Mouse (Mus musculus): ENCODE data around the gene Mstn. TPM values are rescaled to one million over a fixed set of nuclear protein-coding genes. Genes with fewer than 3 reads are reported as not detected.

Mstn gene
- polyA plus RNA-seq (2016; fragmentation: Nextera tagmentation; extraction: Ambion mirVana), result 0.22 and 0.32 TPM in 2 replicates

GRCm38 (mm10) chr1:53061340-53061739 lies at the start of gene Mstn:
Gene Mstn, plus strand, starts transcription at chr1:53061640.
- Histone ChIP-seq H3K9ac (no peak within 1 kb of the TSS), H3K4me3 (replicated peaks) (no peak within 1 kb of the TSS), H3K4me1 (peaks cover 5% of the 10 kb centered on the region; the same call in 1 of the 2 replicates), H3K27me3 (no peaks in the 10 kb centered on the region), H3K36me3 (replicated peaks) (no peaks in the 10 kb centered on the region), H3K27ac (no peak within 1 kb of the TSS), H3K4me2 (no peak within 1 kb of the TSS), H3K9me3 (no peaks in the 10 kb centered on the region)
- no peak for ATAC-seq (ENCODE audit: low FRiP score)
- 69% methylated on average over 6 of the region's 6 CpGs for WGBS

- Histone ChIP-seq H3K36me3 (replicated peaks) (no peaks in the 10 kb centered on the region), H3K4me1 (0 out of 2 replicates have a peak, but pooled peaks cover 5% of the 10 kb centered on the region), H3K4me2 (no peak overlapping the region), H3K4me3 (replicated peaks) (no peak overlapping the region), H3K9ac (no peak overlapping the region), H3K9me3 (no peaks in the 10 kb centered on the region), H3K27ac (no peak overlapping the region), H3K27me3 (no peaks in the 10 kb centered on the region)
- WGBS, result 91% methylated on average over 6 of the region's 6 CpGs
- no peak for ATAC-seq (ENCODE audit: low FRiP score)
These were observed 46.7 kb upstream of the Mstn start for GRCm38 (mm10) chr1:53014716-53015115.

GRCm38 (mm10) chr1:53015606-53016005 lies 45.8 kb upstream of the Mstn start:
- no peak overlapping the region for H3K4me2 ChIP-seq
- no peaks in the 10 kb centered on the region for H3K9me3 ChIP-seq
- no peak overlapping the region for H3K27ac ChIP-seq
- H3K9ac ChIP-seq, result no peak overlapping the region
- H3K27me3 ChIP-seq, result no peaks in the 10 kb centered on the region
- 0 out of 2 replicates have a peak, but pooled peaks cover 5% of the 10 kb centered on the region for H3K4me1 ChIP-seq
- no peak overlapping the region for H3K4me3 ChIP-seq (replicated peaks)
- no peak for ATAC-seq (ENCODE audit: low FRiP score)
- WGBS, result 46% methylated on average over 5 of the region's 5 CpGs
- no peaks in the 10 kb centered on the region for H3K36me3 ChIP-seq (replicated peaks)

- H3K36me3 ChIP-seq (replicated peaks), result no peaks in the 10 kb centered on the region
- no peaks in the 10 kb centered on the region for H3K9me3 ChIP-seq
- no peak for ATAC-seq (ENCODE audit: low FRiP score)
- H3K27ac ChIP-seq, result no peak overlapping the region
- no peaks in the 10 kb centered on the region for H3K27me3 ChIP-seq
- no peak overlapping the region for H3K4me2 ChIP-seq
- 78% methylated on average over 3 of the region's 3 CpGs for WGBS
- H3K9ac ChIP-seq, result no peak overlapping the region
- H3K4me3 ChIP-seq (replicated peaks), result no peak overlapping the region
- H3K4me1 ChIP-seq, result 0 out of 2 replicates have a peak, but pooled peaks cover 5% of the 10 kb centered on the region
These were observed 42.5 kb upstream of the Mstn start for GRCm38 (mm10) chr1:53018746-53019505.

GRCm38 (mm10) chr1:53020079-53020478 lies 41.4 kb upstream of the Mstn start, which contains the start of gene 1700019D03Rik:
Gene 1700019D03Rik, minus strand, starts transcription at chr1:53020179.
- Histone ChIP-seq H3K27ac (no peak within 1 kb of the TSS), H3K4me1 (0 out of 2 replicates have a peak, but pooled peaks cover 5% of the 10 kb centered on the region), H3K4me3 (replicated peaks) (no peak within 1 kb of the TSS), H3K4me2 (no peak within 1 kb of the TSS), H3K9ac (no peak within 1 kb of the TSS), H3K27me3 (no peaks in the 10 kb centered on the region), H3K9me3 (no peaks in the 10 kb centered on the region), H3K36me3 (replicated peaks) (no peaks in the 10 kb centered on the region)
- WGBS, result 78% methylated on average over 5 of the region's 5 CpGs
- ATAC-seq (ENCODE audit: low FRiP score), result no peak

GRCm38 (mm10) chr1:53032550-53032949 lies 28.9 kb upstream of the Mstn start:
- no peak for ATAC-seq (ENCODE audit: low FRiP score)
- Histone ChIP-seq H3K4me2 (no peak overlapping the region), H3K4me1 (no peaks in the 10 kb centered on the region), H3K36me3 (replicated peaks) (no peaks in the 10 kb centered on the region), H3K27ac (no peak overlapping the region), H3K9me3 (no peaks in the 10 kb centered on the region), H3K4me3 (replicated peaks) (no peak overlapping the region), H3K27me3 (no peaks in the 10 kb centered on the region), H3K9ac (no peak overlapping the region)

GRCm38 (mm10) chr1:53037443-53037871 lies 24.0 kb upstream of the Mstn start:
- Histone ChIP-seq H3K9ac (no peak overlapping the region), H3K9me3 (no peaks in the 10 kb centered on the region), H3K27me3 (no peaks in the 10 kb centered on the region), H3K4me3 (replicated peaks) (no peak overlapping the region), H3K4me2 (no peak overlapping the region), H3K36me3 (replicated peaks) (no peaks in the 10 kb centered on the region), H3K27ac (no peak overlapping the region), H3K4me1 (no peaks in the 10 kb centered on the region)
- WGBS, result 91% methylated on average over 5 of the region's 5 CpGs
- no peak for ATAC-seq (ENCODE audit: low FRiP score)

GRCm38 (mm10) chr1:53049763-53050427 lies 11.5 kb upstream of the Mstn start:
- H3K27me3 ChIP-seq, result no peaks in the 10 kb centered on the region
- no peak overlapping the region for H3K27ac ChIP-seq
- H3K9me3 ChIP-seq, result no peaks in the 10 kb centered on the region
- H3K4me1 ChIP-seq, result no peaks in the 10 kb centered on the region
- H3K9ac ChIP-seq, result no peak overlapping the region
- no peak for ATAC-seq (ENCODE audit: low FRiP score)
- H3K4me3 ChIP-seq (replicated peaks), result no peak overlapping the region
- no peaks in the 10 kb centered on the region for H3K36me3 ChIP-seq (replicated peaks)
- no peak overlapping the region for H3K4me2 ChIP-seq
- WGBS, result 84% methylated on average over 8 of the region's 8 CpGs

GRCm38 (mm10) chr1:53053087-53054022 lies 8.1 kb upstream of the Mstn start:
- Histone ChIP-seq H3K36me3 (replicated peaks) (no peaks in the 10 kb centered on the region), H3K4me2 (no peak overlapping the region), H3K9me3 (no peaks in the 10 kb centered on the region), H3K27ac (no peak overlapping the region), H3K27me3 (no peaks in the 10 kb centered on the region), H3K9ac (no peak overlapping the region), H3K4me1 (no peaks in the 10 kb centered on the region), H3K4me3 (replicated peaks) (no peak overlapping the region)
- 57% methylated on average over 9 of the region's 9 CpGs for WGBS
- ATAC-seq (ENCODE audit: low FRiP score), result peak; percentile 60

GRCm38 (mm10) chr1:53059106-53059505 lies 2.3 kb upstream of the Mstn start:
- Histone ChIP-seq H3K4me2 (no peak overlapping the region), H3K27ac (no peak overlapping the region), H3K4me1 (peaks cover 5% of the 10 kb centered on the region; the same call in 1 of the 2 replicates), H3K9me3 (no peaks in the 10 kb centered on the region), H3K9ac (no peak overlapping the region), H3K4me3 (replicated peaks) (no peak overlapping the region), H3K27me3 (no peaks in the 10 kb centered on the region), H3K36me3 (replicated peaks) (no peaks in the 10 kb centered on the region)
- 79% methylated on average over 5 of the region's 5 CpGs for WGBS
- no peak for ATAC-seq (ENCODE audit: low FRiP score)

- 0 out of 2 replicates have a peak, but pooled peaks have one; percentile 30 for ATAC-seq (ENCODE audit: low FRiP score)
- peaks cover 5% of the 10 kb centered on the region; the same call in 1 of the 2 replicates for H3K4me1 ChIP-seq
- H3K27ac ChIP-seq, result no peak overlapping the region
- H3K36me3 ChIP-seq (replicated peaks), result no peaks in the 10 kb centered on the region
- no peaks in the 10 kb centered on the region for H3K27me3 ChIP-seq
- no peak overlapping the region for H3K4me3 ChIP-seq (replicated peaks)
- H3K9me3 ChIP-seq, result no peaks in the 10 kb centered on the region
- no peak overlapping the region for H3K4me2 ChIP-seq
- no peak overlapping the region for H3K9ac ChIP-seq
- 35% methylated on average over 8 of the region's 8 CpGs for WGBS
These were observed 941 bp upstream of the Mstn start for GRCm38 (mm10) chr1:53060499-53060898.
